Mouse (Mus musculus) intestine, postnatal 0 days (tissue): Measurements from ENCODE around the gene Afmid. TPM values are rescaled to one million over a fixed set of nuclear protein-coding genes. Genes with fewer than 3 reads are reported as not detected.

Experiments used
- ATAC-seq: fragments of 200-750 bp; cut with Nextera tagmentation; 2 replicates; pipeline ENCODE4 v1.8.0; 2017; ENCODE audit warnings: mild to moderate bottlenecking, moderate TSS enrichment, moderate library complexity
- H3K27ac ChIP-seq: fragments of 300-500 bp; sonication (generic); 2 replicates; pipeline ENCODE4 v1.5.1; 2014; ENCODE audit warnings: mild to moderate bottlenecking, low read depth, low read length, moderate library complexity
- H3K27me3 ChIP-seq: fragments of 300-500 bp; sonication (generic); replicated peaks from 2 replicates; pipeline ENCODE4 v1.6.1; 2014; ENCODE audit warnings: low read length, mixed read lengths; ENCODE audit not compliant: control insufficient read depth, insufficient read depth
- H3K36me3 ChIP-seq: fragments of 300-500 bp; sonication (generic); 2 replicates; pipeline ENCODE4 v1.6.1; 2014; ENCODE audit warnings: mild to moderate bottlenecking, moderate library complexity; ENCODE audit not compliant: control insufficient read depth, insufficient read depth
- H3K4me1 ChIP-seq: fragments of 300-500 bp; sonication (generic); replicated peaks from 2 replicates; pipeline ENCODE4 v1.6.1; 2014; ENCODE audit warnings: antibody characterized with exemption, low read length, mixed read lengths; ENCODE audit not compliant: control insufficient read depth, insufficient read depth
- H3K4me2 ChIP-seq: fragments of 300-500 bp; sonication (generic); replicated peaks from 2 replicates; pipeline ENCODE4 v1.6.1; 2014; ENCODE audit warnings: low read depth, mild to moderate bottlenecking, moderate library complexity
- H3K4me3 ChIP-seq: fragments of 300-500 bp; sonication (generic); 2 replicates; pipeline ENCODE4 v1.5.1; 2014; ENCODE audit warnings: low read depth, low read length
- H3K9ac ChIP-seq: fragments of 300-500 bp; sonication (generic); 2 replicates; pipeline ENCODE4 v1.6.1; 2014; ENCODE audit warnings: mild to moderate bottlenecking, low read depth, low read length
- H3K9me3 ChIP-seq: fragments of 300-500 bp; sonication (generic); 2 replicates; pipeline ENCODE4 v1.6.1; 2016; ENCODE audit warnings: mixed run types; ENCODE audit not compliant: control insufficient read depth
- CTCF ChIP-seq: sonication (generic); IDR thresholded peaks from 2 replicates; pipeline ENCODE4 v1.5.1; 2016; ENCODE audit warnings: low read depth, mild to moderate bottlenecking, control low read depth, antibody characterized with exemption, moderate library complexity
- WGBS: fragments of 180-500 bp; shearing (Covaris S2); extraction: QIAGEN DNeasy Blood & Tissue Kit; methylation state at CpG from one replicate; pipeline ENCODE4 v1.1.7; 2014; 5-methylcytosine and 5-hydroxymethylcytosine counted together
- polyA plus RNA-seq: library from polyadenylated mRNA; unstranded; fragments of >200 nt; fragmentation: Nextera tagmentation; extraction: Ambion mirVana; gene quantifications from 2 replicates; pipeline ENCODE4 v1.2.1, GENCODE M21; 2015

Gene Afmid
- polyA plus RNA-seq, 1 experiment from 2014 or later: 7.0 TPM

GRCm38 (mm10) chr11:117880977-117881358 is 55.2 kb downstream of the Afmid start:
- no peaks in the 10 kb centered on the region for H3K9me3 ChIP-seq
- no peaks in the 10 kb centered on the region for H3K36me3 ChIP-seq
- no peak for TF ChIP-seq CTCF
- no peak overlapping the region for H3K4me2 ChIP-seq
- H3K9ac ChIP-seq: peak overlapping the region; percentile 31; the same call in 1 of the 2 replicates
- H3K27ac ChIP-seq: 0 out of 2 replicates have a peak overlapping the region, but pooled peaks have one; percentile 83
- H3K4me1 ChIP-seq: peaks cover 24% of the 10 kb centered on the region
- ATAC-seq: no peak
- 73% methylated on average over 6 of the region's 6 CpGs for WGBS
- no peak overlapping the region for H3K4me3 ChIP-seq
- H3K27me3 ChIP-seq: no peaks in the 10 kb centered on the region

GRCm38 (mm10) chr11:117881787-117882186 is 56.1 kb downstream of the Afmid start:
- WGBS: under 1% methylated on average over 8 of the region's 8 CpGs
- Histone ChIP-seq H3K9ac (peak overlapping the region; percentile 31; the same call in 1 of the 2 replicates), H3K4me2 (0 out of 2 replicates have a peak overlapping the region, but pooled peaks have one; percentile 9), H3K9me3 (no peaks in the 10 kb centered on the region), H3K4me3 (no peak overlapping the region), H3K36me3 (no peaks in the 10 kb centered on the region), H3K27me3 (no peaks in the 10 kb centered on the region), H3K27ac (peak overlapping the region; percentile 83), H3K4me1 (peaks cover 24% of the 10 kb centered on the region)
- 0 out of 2 replicates have a peak, but pooled peaks have one; percentile 6 for TF ChIP-seq CTCF
- ATAC-seq: peak; percentile 17; the same call in 1 of the 2 replicates

- 0 out of 2 replicates have a peak overlapping the region, but pooled peaks have one; percentile 9 for H3K4me2 ChIP-seq
- peak overlapping the region; percentile 26; the same call in 1 of the 2 replicates for H3K9ac ChIP-seq
Observed at GRCm38 (mm10) chr11:117882208-117882607, 56.5 kb downstream of the Afmid start.

GRCm38 (mm10) chr11:117886000-117886399 is 60.3 kb downstream of the Afmid start:
- no peak for ATAC-seq
- Histone ChIP-seq H3K4me2 (no peak overlapping the region), H3K9me3 (no peaks in the 10 kb centered on the region), H3K4me3 (no peak overlapping the region), H3K36me3 (no peaks in the 10 kb centered on the region), H3K27ac (no peak overlapping the region), H3K27me3 (peaks cover 2% of the 10 kb centered on the region), H3K9ac (no peak overlapping the region), H3K4me1 (peaks cover 26% of the 10 kb centered on the region)
- TF ChIP-seq CTCF: no peak
- WGBS: 58% methylated on average over 5 of the region's 5 CpGs

More at GRCm38 (mm10) chr11:117882208-117882607, 56.5 kb downstream of the Afmid start:
- H3K27ac ChIP-seq: peak overlapping the region; percentile 83
- no peak overlapping the region for H3K4me3 ChIP-seq
- H3K27me3 ChIP-seq: no peaks in the 10 kb centered on the region
- TF ChIP-seq CTCF: no peak
- WGBS: 83% methylated on average over 1 of the region's 1 CpGs
- ATAC-seq: no peak
- no peaks in the 10 kb centered on the region for H3K9me3 ChIP-seq
- no peaks in the 10 kb centered on the region for H3K36me3 ChIP-seq
- peaks cover 24% of the 10 kb centered on the region for H3K4me1 ChIP-seq

- H3K27ac ChIP-seq: no peak overlapping the region
- peaks cover 10% of the 10 kb centered on the region for H3K4me1 ChIP-seq
- H3K36me3 ChIP-seq: no peaks in the 10 kb centered on the region
- WGBS: 39% methylated on average over 20 of the region's 20 CpGs
- no peak for TF ChIP-seq CTCF
- H3K9ac ChIP-seq: no peak overlapping the region
- peak overlapping the region; percentile 11; the same call in 1 of the 2 replicates for H3K4me3 ChIP-seq
- peaks cover 2% of the 10 kb centered on the region for H3K27me3 ChIP-seq
- peak overlapping the region; percentile 52 for H3K4me2 ChIP-seq
- ATAC-seq: no peak
- no peaks in the 10 kb centered on the region for H3K9me3 ChIP-seq
Observed at GRCm38 (mm10) chr11:117888168-117888852, 62.6 kb downstream of the Afmid start.

- Histone ChIP-seq H3K27me3 (peaks cover 2% of the 10 kb centered on the region), H3K36me3 (no peaks in the 10 kb centered on the region), H3K9me3 (no peaks in the 10 kb centered on the region), H3K4me2 (peak overlapping the region; percentile 52), H3K9ac (no peak overlapping the region), H3K4me3 (peak overlapping the region; percentile 11; the same call in 1 of the 2 replicates), H3K4me1 (peaks cover 10% of the 10 kb centered on the region; the same call in 1 of the 2 replicates), H3K27ac (no peak overlapping the region)
- peak; percentile 9; the same call in 1 of the 2 replicates for TF ChIP-seq CTCF
- WGBS: 18% methylated on average over 31 of the region's 33 CpGs
- no peak for ATAC-seq
Observed at GRCm38 (mm10) chr11:117888853-117889822, 63.4 kb downstream of the Afmid start.

Other genes with a start within 250 kb of the Afmid start
- 6.1 and 6.9 TPM in 2 replicates for gene Tnrc6c, start 171.6 kb upstream of the Afmid start, polyA plus RNA-seq
- gene Tmc8, start 43.8 kb upstream of the Afmid start, polyA plus RNA-seq: 18.2 TPM in 2 replicates
- gene Tmc6, start 43.7 kb upstream of the Afmid start, polyA plus RNA-seq: 23.8 and 26.3 TPM in 2 replicates
- gene 6030468B19Rik, start 28.3 kb upstream of the Afmid start, polyA plus RNA-seq: not detected in 2 replicates
- gene Gm20708, start 16.3 kb upstream of the Afmid start, polyA plus RNA-seq: 0.29 and 0.37 TPM in 2 replicates
- gene Syngr2, start 16.3 kb upstream of the Afmid start, polyA plus RNA-seq: 116 and 129 TPM in 2 replicates
- 36.3 and 44.8 TPM in 2 replicates for gene Tk1, start 168 bp downstream of the Afmid start, polyA plus RNA-seq
- gene Birc5, start 23.3 kb downstream of the Afmid start, polyA plus RNA-seq: 84.0 and 86.0 TPM in 2 replicates
- not detected in 2 replicates for gene Tmem235, start 34.8 kb downstream of the Afmid start, polyA plus RNA-seq
- gene Tha1, start 47.6 kb downstream of the Afmid start, polyA plus RNA-seq: 15.8 and 16.4 TPM in 2 replicates
- gene Socs3, start 144.1 kb downstream of the Afmid start, polyA plus RNA-seq: 15.7 and 15.9 TPM in 2 replicates
- 23.1 and 24.0 TPM in 2 replicates for gene Pgs1, start 160.4 kb downstream of the Afmid start, polyA plus RNA-seq